Mouse (Mus musculus) liver, adult 2 months (tissue): ENCODE measurements at regions not wholly inside any gene's neighbourhood (a gene's known extent, or its start where the extent isn't known, plus 50 kb on each side); places are given as distances from the start of the nearest gene placed in this dataset.

Experiments
- DNase-seq: peaks from one replicate; pipeline ENCODE4 v3.0.0-alpha.2; 2011; ENCODE audit warnings: low read depth, low spot score; ENCODE audit errors: extremely low read depth
- H3K27ac ChIP-seq: fragments of 200-500 bp; replicated peaks from 2 replicates; pipeline ENCODE4 v1.5.1; 2012; ENCODE audit warnings: low read depth, mild to moderate bottlenecking, control low read depth, inconsistent platforms, low read length; ENCODE audit not compliant: insufficient read depth
- H3K27me3 ChIP-seq: fragments of 200-500 bp; 2 replicates; pipeline ENCODE4 v1.6.1; 2012; ENCODE audit warnings: mild to moderate bottlenecking, moderate library complexity, low read length, inconsistent platforms; ENCODE audit not compliant: control insufficient read depth, insufficient read depth
- H3K36me3 ChIP-seq: fragments of 200-500 bp; 2 replicates; pipeline ENCODE4 v1.6.1; 2012; ENCODE audit warnings: low read length, inconsistent platforms; ENCODE audit not compliant: control insufficient read depth, insufficient read depth
- H3K4me1 ChIP-seq: fragments of 200-500 bp; 2 replicates; pipeline ENCODE4 v1.6.1; 2011; ENCODE audit warnings: low read length; ENCODE audit not compliant: control insufficient read depth, insufficient read depth
- H3K4me3 ChIP-seq: fragments of 200-500 bp; 2 replicates; pipeline ENCODE4 v1.5.1; 2011; ENCODE audit warnings: low read depth, mild to moderate bottlenecking, control low read depth, low read length, moderate library complexity; ENCODE audit not compliant: insufficient read depth
- H3K79me2 ChIP-seq: fragments of 200-500 bp; 2 replicates; pipeline ENCODE4 v1.6.1; 2012; ENCODE audit warnings: inconsistent platforms, mild to moderate bottlenecking, low read length, moderate library complexity; ENCODE audit not compliant: control insufficient read depth, insufficient read depth
- H3K9ac ChIP-seq: fragments of 200-500 bp; 2 replicates; pipeline ENCODE4 v1.6.1; 2012; ENCODE audit warnings: low read depth, mild to moderate bottlenecking, control low read depth, inconsistent platforms, low read length
- CTCF ChIP-seq: fragments of 200-500 bp; IDR thresholded peaks from 2 replicates; pipeline ENCODE4 v1.5.1; 2011; ENCODE audit warnings: low read depth, low read length, control low read depth
- POLR2A ChIP-seq: fragments of 200-500 bp; IDR thresholded peaks from 2 replicates; pipeline ENCODE4 v1.6.1; 2011; ENCODE audit warnings: low read length, control low read depth; ENCODE audit not compliant: insufficient read depth; ENCODE audit errors: extremely low read depth
- WGBS: fragments of 180-500 bp; shearing (Covaris S2); methylation state at CpG from one replicate; pipeline ENCODE4 v1.1.7; 2018; 5-methylcytosine and 5-hydroxymethylcytosine counted together

GRCm38 (mm10) chr12:54316980-54317471 lies 113.4 kb upstream of the Egln3 start:
- no peak overlapping the region for H3K27ac ChIP-seq
- no peak overlapping the region for H3K9ac ChIP-seq
- WGBS: 26% methylated on average over 16 of the region's 16 CpGs
- H3K4me1 ChIP-seq: peaks cover 9% of the 10 kb centered on the region
- no peaks in the 10 kb centered on the region for H3K79me2 ChIP-seq
- H3K36me3 ChIP-seq: no peaks in the 10 kb centered on the region
- no peaks in the 10 kb centered on the region for H3K27me3 ChIP-seq
- no peak for TF ChIP-seq CTCF
- no peak for TF ChIP-seq POLR2A
- no peak overlapping the region for H3K4me3 ChIP-seq
- no peak for DNase-seq

- peak; percentile 64 for DNase-seq
- WGBS: 66% methylated on average over 15 of the region's 15 CpGs
- Histone ChIP-seq H3K79me2 (no peaks in the 10 kb centered on the region), H3K4me3 (no peak overlapping the region), H3K27me3 (no peaks in the 10 kb centered on the region), H3K27ac (no peak overlapping the region), H3K9ac (no peak overlapping the region), H3K36me3 (no peaks in the 10 kb centered on the region), H3K4me1 (peaks cover 16% of the 10 kb centered on the region)
- no peak for TF ChIP-seq POLR2A
- no peak for TF ChIP-seq CTCF
These were observed 112.5 kb upstream of the Egln3 start for GRCm38 (mm10) chr12:54316066-54316567.

- WGBS: 94% methylated on average over 2 of the region's 2 CpGs
- TF ChIP-seq CTCF (no peak), POLR2A (no peak)
- Histone ChIP-seq H3K4me1 (peaks cover 17% of the 10 kb centered on the region), H3K4me3 (no peak overlapping the region), H3K9ac (no peak overlapping the region), H3K36me3 (no peaks in the 10 kb centered on the region), H3K27ac (no peak overlapping the region), H3K79me2 (no peaks in the 10 kb centered on the region), H3K27me3 (no peaks in the 10 kb centered on the region)
- no peak for DNase-seq
These were observed 110.5 kb upstream of the Egln3 start for GRCm38 (mm10) chr12:54314153-54314552.

GRCm38 (mm10) chr12:54313211-54313845 lies 109.7 kb upstream of the Egln3 start:
- H3K27ac ChIP-seq: peak overlapping the region; percentile 89
- peaks cover 17% of the 10 kb centered on the region for H3K4me1 ChIP-seq
- peak overlapping the region; percentile 64 for H3K9ac ChIP-seq
- DNase-seq: no peak
- H3K27me3 ChIP-seq: no peaks in the 10 kb centered on the region
- 7% methylated on average over 20 of the region's 20 CpGs for WGBS
- H3K79me2 ChIP-seq: no peaks in the 10 kb centered on the region
- no peaks in the 10 kb centered on the region for H3K36me3 ChIP-seq
- TF ChIP-seq CTCF: no peak
- no peak for TF ChIP-seq POLR2A
- peak overlapping the region; percentile 66 for H3K4me3 ChIP-seq

GRCm38 (mm10) chr12:54312522-54313210 lies 109.0 kb upstream of the Egln3 start:
- no peak overlapping the region for H3K4me3 ChIP-seq

More at GRCm38 (mm10) chr12:54312522-54313210, 109.0 kb upstream of the Egln3 start:
- WGBS: 13% methylated on average over 14 of the region's 14 CpGs
- H3K4me1 ChIP-seq: peaks cover 17% of the 10 kb centered on the region
- DNase-seq: peak; percentile 91
- no peaks in the 10 kb centered on the region for H3K27me3 ChIP-seq
- H3K79me2 ChIP-seq: no peaks in the 10 kb centered on the region
- no peak overlapping the region for H3K9ac ChIP-seq
- H3K36me3 ChIP-seq: no peaks in the 10 kb centered on the region
- H3K27ac ChIP-seq: peak overlapping the region; percentile 88
- no peak for TF ChIP-seq POLR2A
- no peak for TF ChIP-seq CTCF
